Mouse (Mus musculus): ENCODE measurements around the gene Ccl26.

Gene Ccl26

GRCm38 (mm10) chr5:135537326-135537725, 26.0 kb downstream of the Ccl26 start:
- DNase-seq = peak; percentile 38 to 70

GRCm38 (mm10) chr5:135535867-135536266, 27.5 kb downstream of the Ccl26 start:
- no peak for DNase-seq

- peak; percentile 79 to 90 for DNase-seq
Measured at GRCm38 (mm10) chr5:135533431-135533830, 29.9 kb downstream of the Ccl26 start.

GRCm38 (mm10) chr5:135531306-135531845, 32.0 kb downstream of the Ccl26 start:
- no peak for DNase-seq

- no peak for DNase-seq
Measured at GRCm38 (mm10) chr5:135529964-135530363, 33.4 kb downstream of the Ccl26 start.

- no peak for DNase-seq
Measured at GRCm38 (mm10) chr5:135529310-135529709, 34.1 kb downstream of the Ccl26 start.

GRCm38 (mm10) chr5:135527986-135528385, 35.4 kb downstream of the Ccl26 start:
- peak in 1 of 2 experiments; percentile 12 for DNase-seq

- DNase-seq = peak in 1 of 2 experiments; percentile 61
Measured at GRCm38 (mm10) chr5:135524660-135525560, 38.5 kb downstream of the Ccl26 start.

- DNase-seq = no peak
Measured at GRCm38 (mm10) chr5:135524087-135524486, 39.3 kb downstream of the Ccl26 start.

GRCm38 (mm10) chr5:135522111-135522722, 41.2 kb downstream of the Ccl26 start:
- DNase-seq = no peak

GRCm38 (mm10) chr5:135517348-135517883, 46.0 kb downstream of the Ccl26 start:
- DNase-seq = no peak

GRCm38 (mm10) chr5:135513131-135513530, 50.2 kb downstream of the Ccl26 start:
- no peak for DNase-seq

- no peak for DNase-seq
Measured at GRCm38 (mm10) chr5:135511105-135511504, 52.3 kb downstream of the Ccl26 start.

Data from kidney, postnatal 25 days (tissue).